Mouse (Mus musculus): ENCODE results near the gene Gm43738. TPM values are rescaled to one million over a fixed set of nuclear protein-coding genes. Genes with fewer than 3 reads are reported as not detected.

The Gm43738 gene
- polyA plus RNA-seq, 1 experiment from 2014 or later = not detected

GRCm38 (mm10) chr3:89093175-89093574, 7.7 kb downstream of the Gm43738 start, which contains the start of gene Rusc1:
TSS of gene Rusc1 (minus strand) at chr3:89093311.
- Histone ChIP-seq H3K36me3 (ENCODE audit: control insufficient read depth, insufficient read depth, low read length) (peaks cover 8% of the 10 kb centered on the region), H3K27ac (ENCODE audit: low read depth, low read length) (no peak within 1 kb of the TSS)

GRCm38 (mm10) chr3:89092509-89093090, 8.3 kb downstream of the Gm43738 start:
- Histone ChIP-seq H3K36me3 (ENCODE audit: control insufficient read depth, insufficient read depth, low read length) (peaks cover 6% of the 10 kb centered on the region), H3K4me2 (ENCODE audit: low read depth) (peak overlapping the region; percentile 99), H3K9ac (ENCODE audit: low read length) (peak overlapping the region; percentile 54), H3K9me3 (ENCODE audit: control insufficient read depth, low read length) (no peaks in the 10 kb centered on the region), H3K27me3 (ENCODE audit: control insufficient read depth, insufficient read depth, low read length) (peaks cover 17% of the 10 kb centered on the region), H3K4me1 (ENCODE audit: control insufficient read depth, insufficient read depth, low read length) (peaks cover 21% of the 10 kb centered on the region), H3K27ac (ENCODE audit: low read depth, low read length) (no peak overlapping the region), H3K4me3 (ENCODE audit: low read depth, low read length) (peak overlapping the region; percentile 57)
- 13% methylated on average over 11 of the region's 11 CpGs for WGBS
- DNase-seq (ENCODE audit: low spot score) = no peak
- peak; percentile 13; the same call in 1 of the 2 replicates for ATAC-seq (ENCODE audit: insufficient read depth, low FRiP score, low TSS enrichment)

More at GRCm38 (mm10) chr3:89093175-89093574, 7.7 kb downstream of the Gm43738 start, which contains the start of gene Rusc1:
- ATAC-seq (ENCODE audit: insufficient read depth, low FRiP score, low TSS enrichment) (peak; percentile 74), DNase-seq (ENCODE audit: low spot score) (peak; percentile 88)
- Histone ChIP-seq H3K4me1 (ENCODE audit: control insufficient read depth, insufficient read depth, low read length) (peaks cover 20% of the 10 kb centered on the region), H3K4me3 (ENCODE audit: low read depth, low read length) (peak within 1 kb of the TSS; percentile 57), H3K4me2 (ENCODE audit: low read depth) (peak within 1 kb of the TSS; percentile 99), H3K9me3 (ENCODE audit: control insufficient read depth, low read length) (no peaks in the 10 kb centered on the region), H3K9ac (ENCODE audit: low read length) (peak within 1 kb of the TSS; percentile 54), H3K27me3 (ENCODE audit: control insufficient read depth, insufficient read depth, low read length) (peaks cover 17% of the 10 kb centered on the region)
- under 1% methylated on average over 18 of the region's 18 CpGs for WGBS

GRCm38 (mm10) chr3:89091811-89092508, 8.9 kb downstream of the Gm43738 start:
- ATAC-seq (ENCODE audit: insufficient read depth, low FRiP score, low TSS enrichment) = no peak
- Histone ChIP-seq H3K4me3 (ENCODE audit: low read depth, low read length) (peak overlapping the region; percentile 57), H3K4me1 (ENCODE audit: control insufficient read depth, insufficient read depth, low read length) (peaks cover 21% of the 10 kb centered on the region), H3K4me2 (ENCODE audit: low read depth) (peak overlapping the region; percentile 99), H3K27ac (ENCODE audit: low read depth, low read length) (no peak overlapping the region), H3K9me3 (ENCODE audit: control insufficient read depth, low read length) (no peaks in the 10 kb centered on the region), H3K27me3 (ENCODE audit: control insufficient read depth, insufficient read depth, low read length) (peaks cover 17% of the 10 kb centered on the region), H3K36me3 (ENCODE audit: control insufficient read depth, insufficient read depth, low read length) (peaks cover 6% of the 10 kb centered on the region), H3K9ac (ENCODE audit: low read length) (peak overlapping the region; percentile 54)
- WGBS = 8% methylated on average over 20 of the region's 20 CpGs
- DNase-seq (ENCODE audit: low spot score) = no peak

GRCm38 (mm10) chr3:89090694-89091655, 9.9 kb downstream of the Gm43738 start:
- WGBS = under 1% methylated on average over 61 of the region's 74 CpGs
- Histone ChIP-seq H3K4me1 (ENCODE audit: control insufficient read depth, insufficient read depth, low read length) (peaks cover 21% of the 10 kb centered on the region), H3K4me3 (ENCODE audit: low read depth, low read length) (peak overlapping the region; percentile 57), H3K9me3 (ENCODE audit: control insufficient read depth, low read length) (no peaks in the 10 kb centered on the region), H3K27me3 (ENCODE audit: control insufficient read depth, insufficient read depth, low read length) (peaks cover 17% of the 10 kb centered on the region), H3K36me3 (ENCODE audit: control insufficient read depth, insufficient read depth, low read length) (peaks cover 4% of the 10 kb centered on the region), H3K9ac (ENCODE audit: low read length) (peak overlapping the region; percentile 54), H3K27ac (ENCODE audit: low read depth, low read length) (peak overlapping the region; percentile 24), H3K4me2 (ENCODE audit: low read depth) (peak overlapping the region; percentile 99)
- ATAC-seq (ENCODE audit: insufficient read depth, low FRiP score, low TSS enrichment) = peak; percentile 36
- peak; percentile 88 for DNase-seq (ENCODE audit: low spot score)

GRCm38 (mm10) chr3:89089882-89090591, 10.9 kb downstream of the Gm43738 start:
- Histone ChIP-seq H3K27ac (ENCODE audit: low read depth, low read length) (peak overlapping the region; percentile 24; the same call in 1 of the 2 replicates), H3K4me2 (ENCODE audit: low read depth) (peak overlapping the region; percentile 99), H3K4me1 (ENCODE audit: control insufficient read depth, insufficient read depth, low read length) (peaks cover 21% of the 10 kb centered on the region), H3K9me3 (ENCODE audit: control insufficient read depth, low read length) (no peaks in the 10 kb centered on the region), H3K36me3 (ENCODE audit: control insufficient read depth, insufficient read depth, low read length) (peaks cover 2% of the 10 kb centered on the region), H3K4me3 (ENCODE audit: low read depth, low read length) (peak overlapping the region; percentile 57), H3K9ac (ENCODE audit: low read length) (peak overlapping the region; percentile 54), H3K27me3 (ENCODE audit: control insufficient read depth, insufficient read depth, low read length) (peaks cover 17% of the 10 kb centered on the region)
- ATAC-seq (ENCODE audit: insufficient read depth, low FRiP score, low TSS enrichment) (peak; percentile 54; the same call in 1 of the 2 replicates), DNase-seq (ENCODE audit: low spot score) (peak; percentile 82)
- WGBS = 0% methylated on average over 40 of the region's 40 CpGs

- H3K4me1 ChIP-seq (ENCODE audit: control insufficient read depth, insufficient read depth, low read length) = peaks cover 21% of the 10 kb centered on the region
- DNase-seq (ENCODE audit: low spot score) (no peak), ATAC-seq (ENCODE audit: insufficient read depth, low FRiP score, low TSS enrichment) (no peak)
- H3K9ac ChIP-seq (ENCODE audit: low read length) = no peak overlapping the region
- peaks cover 17% of the 10 kb centered on the region for H3K27me3 ChIP-seq (ENCODE audit: control insufficient read depth, insufficient read depth, low read length)
- peak overlapping the region; percentile 99 for H3K4me2 ChIP-seq (ENCODE audit: low read depth)
- peaks cover under 1% of the 10 kb centered on the region for H3K36me3 ChIP-seq (ENCODE audit: control insufficient read depth, insufficient read depth, low read length)
- H3K4me3 ChIP-seq (ENCODE audit: low read depth, low read length) = peak overlapping the region; percentile 10; the same call in 1 of the 2 replicates
- 59% methylated on average over 14 of the region's 14 CpGs for WGBS
- no peak overlapping the region for H3K27ac ChIP-seq (ENCODE audit: low read depth, low read length)
- H3K9me3 ChIP-seq (ENCODE audit: control insufficient read depth, low read length) = no peaks in the 10 kb centered on the region
Observed at GRCm38 (mm10) chr3:89088974-89089373, 11.9 kb downstream of the Gm43738 start.

- H3K9me3 ChIP-seq (ENCODE audit: control insufficient read depth, low read length) = no peaks in the 10 kb centered on the region
- H3K9ac ChIP-seq (ENCODE audit: low read length) = no peak overlapping the region
- 40% methylated on average over 21 of the region's 21 CpGs for WGBS
- peak; percentile 83 for DNase-seq (ENCODE audit: low spot score)
- no peak overlapping the region for H3K4me3 ChIP-seq (ENCODE audit: low read depth, low read length)
- no peaks in the 10 kb centered on the region for H3K36me3 ChIP-seq (ENCODE audit: control insufficient read depth, insufficient read depth, low read length)
- peaks cover 17% of the 10 kb centered on the region for H3K27me3 ChIP-seq (ENCODE audit: control insufficient read depth, insufficient read depth, low read length)
- H3K4me2 ChIP-seq (ENCODE audit: low read depth) = peak overlapping the region; percentile 1; the same call in 1 of the 2 replicates
- no peak for ATAC-seq (ENCODE audit: insufficient read depth, low FRiP score, low TSS enrichment)
- no peak overlapping the region for H3K27ac ChIP-seq (ENCODE audit: low read depth, low read length)
- H3K4me1 ChIP-seq (ENCODE audit: control insufficient read depth, insufficient read depth, low read length) = peaks cover 21% of the 10 kb centered on the region
Observed at GRCm38 (mm10) chr3:89087338-89088110, 13.4 kb downstream of the Gm43738 start.

Measured in neural tube, embryonic 11.5 days (tissue).